Mouse (Mus musculus): ENCODE results near the gene Ttc7b.
A peak's percentile ranks its signal among the peaks of the same experiment; 100 is the strongest.

Gene Ttc7b

GRCm38 (mm10) chr12:100520077-100520793, 391 bp downstream of the Ttc7b start:
- DNase-seq (ENCODE audit: low spot score): peak; percentile 66

GRCm38 (mm10) chr12:100519684-100520076, 946 bp downstream of the Ttc7b start:
- DNase-seq (ENCODE audit: low spot score): peak; percentile 41

- DNase-seq (ENCODE audit: low spot score): no peak
These were observed 3.3 kb downstream of the Ttc7b start for GRCm38 (mm10) chr12:100517371-100517770.

DNA sequence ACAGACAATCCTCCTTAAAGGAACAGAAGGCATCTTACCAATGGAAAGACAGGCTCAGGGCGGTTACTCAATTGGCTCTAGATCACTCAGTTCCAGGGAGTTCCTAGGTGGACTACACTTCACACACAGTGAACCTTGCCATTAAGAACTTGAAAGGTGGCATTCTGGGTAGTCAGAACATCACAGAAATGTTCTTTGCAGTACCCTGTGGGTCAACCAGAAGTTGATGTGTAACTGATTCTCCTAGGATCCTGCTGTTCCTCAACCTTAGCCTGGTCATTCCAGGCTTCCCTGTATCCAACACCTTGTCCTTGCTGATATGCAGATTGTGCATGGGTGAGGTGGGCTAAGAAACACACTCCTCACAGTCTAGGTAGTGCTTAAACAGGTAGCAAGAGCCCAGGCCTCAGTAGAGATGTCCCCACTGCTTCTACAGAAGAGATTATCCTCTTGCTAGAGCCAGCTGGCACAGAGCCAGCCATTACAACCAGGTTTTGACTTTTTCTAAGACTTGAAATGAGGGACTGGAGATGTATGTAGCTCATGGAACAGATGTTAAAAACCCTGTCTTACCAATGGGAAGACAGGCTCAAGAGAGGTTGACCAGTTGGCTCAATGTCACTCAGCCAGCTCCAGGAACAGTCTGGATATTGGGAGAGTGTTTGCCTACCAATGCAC, 4.3 kb downstream of the Ttc7b start:
- DNase-seq (ENCODE audit: low spot score): no peak

- DNase-seq (ENCODE audit: low spot score): no peak
These were observed 5.1 kb downstream of the Ttc7b start for GRCm38 (mm10) chr12:100515493-100515892.

- no peak for DNase-seq (ENCODE audit: low spot score)
These were observed 6.0 kb downstream of the Ttc7b start for GRCm38 (mm10) chr12:100514611-100515010.

DNA sequence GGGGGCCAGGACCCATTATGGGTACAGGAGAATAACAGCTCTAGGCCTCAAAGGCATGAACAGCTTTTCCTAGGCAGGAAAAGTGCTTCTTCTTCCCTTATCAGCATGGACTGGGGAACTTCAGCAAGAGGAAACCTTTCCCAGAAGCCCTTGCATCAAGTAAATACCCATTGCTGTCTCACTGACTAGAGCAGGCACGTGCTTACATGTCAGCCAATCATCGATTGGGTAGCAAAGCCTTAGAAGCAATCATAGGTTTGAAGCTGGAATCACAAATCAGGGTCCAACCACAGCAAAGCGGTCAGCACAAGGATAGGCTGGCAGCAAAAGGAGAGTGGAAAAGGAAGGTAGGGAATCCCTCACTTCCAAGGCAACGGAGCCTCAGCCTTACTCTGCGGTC, 7.5 kb downstream of the Ttc7b start:
- DNase-seq (ENCODE audit: low spot score): no peak

DNA sequence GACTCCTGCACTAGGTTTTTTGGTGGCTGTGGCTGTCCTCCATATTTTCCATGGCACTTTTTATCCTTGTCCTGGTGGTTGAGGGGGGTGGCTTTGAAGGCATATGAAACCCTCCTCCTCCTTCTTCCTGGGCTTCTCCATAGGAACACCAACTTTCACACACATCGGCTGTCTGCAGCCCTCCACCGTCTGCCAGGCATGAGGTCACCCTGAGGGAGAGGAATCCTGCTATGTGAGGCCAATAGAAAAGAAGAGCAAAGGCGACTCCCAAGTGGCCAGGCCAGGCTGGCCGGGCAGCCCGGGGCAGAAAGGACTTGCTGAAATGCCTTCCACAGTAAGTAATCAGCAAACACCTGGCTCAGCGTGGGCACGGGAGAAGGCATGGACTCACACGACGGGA, 8.0 kb downstream of the Ttc7b start:
- no peak for DNase-seq (ENCODE audit: low spot score)

- DNase-seq (ENCODE audit: low spot score): no peak
These were observed 10.9 kb downstream of the Ttc7b start for GRCm38 (mm10) chr12:100509615-100510282.

- DNase-seq (ENCODE audit: low spot score): no peak
These were observed 12.0 kb downstream of the Ttc7b start for GRCm38 (mm10) chr12:100508668-100509067.

DNA sequence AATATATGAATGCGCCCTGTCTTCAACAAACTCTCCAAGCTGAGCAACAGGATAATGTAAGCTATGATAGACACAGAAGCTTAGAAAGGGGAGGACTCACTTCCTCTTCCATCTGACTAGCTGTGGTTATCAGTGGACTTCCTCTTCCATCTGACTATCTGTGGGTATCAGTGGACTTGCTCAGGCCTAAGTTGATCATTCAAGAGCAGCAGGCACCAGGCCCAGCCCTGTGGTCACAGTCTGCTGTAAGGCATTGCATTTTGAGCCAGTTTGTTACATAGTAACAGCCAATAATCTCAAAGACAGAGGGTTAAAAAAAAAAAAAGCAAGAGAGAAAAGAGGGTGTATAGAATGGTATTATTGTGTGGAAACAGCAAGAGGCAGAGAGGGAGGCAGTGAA, 15.1 kb downstream of the Ttc7b start:
- DNase-seq (ENCODE audit: low spot score): no peak

GRCm38 (mm10) chr12:100504585-100504984, 16.0 kb downstream of the Ttc7b start:
- no peak for DNase-seq (ENCODE audit: low spot score)

DNA sequence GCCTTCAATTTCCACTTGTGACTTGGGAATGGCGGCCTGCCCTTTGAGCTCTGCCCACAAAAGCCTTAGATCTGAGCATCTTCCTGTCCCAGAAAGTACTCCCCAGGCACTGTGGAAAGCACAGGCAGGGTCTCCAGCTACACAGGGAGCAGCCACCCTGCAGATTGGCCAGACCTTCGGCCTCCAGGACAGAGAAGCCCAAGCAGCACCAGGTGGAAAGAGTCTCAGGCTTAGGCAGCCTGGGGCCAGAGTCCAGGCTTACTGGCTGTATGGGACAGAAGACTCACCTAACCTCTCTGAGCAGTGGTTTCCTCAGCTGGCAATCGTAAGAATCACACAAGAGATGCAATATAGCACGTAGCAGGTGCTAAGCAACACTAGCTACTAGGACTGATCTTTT, 17.0 kb downstream of the Ttc7b start:
- no peak for DNase-seq (ENCODE audit: low spot score)

- DNase-seq (ENCODE audit: low spot score): no peak
These were observed 18.1 kb downstream of the Ttc7b start for GRCm38 (mm10) chr12:100502544-100502943.

GRCm38 (mm10) chr12:100501261-100501660, 19.4 kb downstream of the Ttc7b start:
- no peak for DNase-seq (ENCODE audit: low spot score)

DNA sequence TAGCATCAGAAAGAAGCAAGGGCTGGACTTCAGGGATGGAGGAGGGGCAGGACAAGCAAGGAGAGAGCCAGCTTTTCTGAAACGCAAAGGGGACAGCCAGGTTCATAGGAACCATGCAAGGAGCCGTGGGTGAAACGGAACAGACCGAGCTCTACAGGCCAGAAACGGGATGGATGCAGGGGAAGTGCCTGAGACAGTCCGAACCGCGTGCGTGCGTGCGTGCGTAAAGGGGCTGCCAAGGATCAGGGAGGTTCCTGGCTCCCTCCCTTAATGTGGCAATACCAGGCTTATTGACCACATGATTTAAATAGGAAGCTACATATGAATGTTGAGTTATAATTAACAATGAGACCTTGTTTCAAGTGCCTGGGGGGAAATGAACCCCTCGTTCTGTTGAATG, 21.2 kb downstream of the Ttc7b start:
- DNase-seq (ENCODE audit: low spot score): no peak

- DNase-seq (ENCODE audit: low spot score): no peak
These were observed 22.6 kb downstream of the Ttc7b start for GRCm38 (mm10) chr12:100498006-100498405.

DNA sequence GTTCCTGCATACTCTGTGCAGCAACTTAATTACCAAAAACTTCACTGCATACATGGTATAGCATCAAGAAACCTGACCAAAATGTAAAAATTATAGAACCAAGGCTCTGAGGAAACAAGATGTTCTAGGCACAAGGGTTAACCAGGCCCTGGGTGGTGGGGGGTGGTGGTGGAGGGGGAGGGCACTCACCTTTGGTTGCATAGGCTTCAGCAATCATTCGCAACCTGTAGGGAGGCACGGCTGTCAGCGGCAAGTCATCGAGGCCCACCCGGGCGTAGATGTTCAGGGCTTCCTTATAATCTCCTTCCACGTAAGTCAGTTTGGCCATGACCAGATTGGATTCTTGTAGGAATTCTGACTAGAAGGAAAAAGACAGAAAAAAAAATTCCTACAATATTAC, 25.5 kb downstream of the Ttc7b start:
- no peak for DNase-seq (ENCODE audit: low spot score)

- DNase-seq (ENCODE audit: low spot score): no peak
These were observed 27.4 kb downstream of the Ttc7b start for GRCm38 (mm10) chr12:100493211-100493610.

- DNase-seq (ENCODE audit: low spot score): no peak
These were observed 27.9 kb downstream of the Ttc7b start for GRCm38 (mm10) chr12:100492676-100493075.

GRCm38 (mm10) chr12:100491967-100492611, 28.5 kb downstream of the Ttc7b start:
- DNase-seq (ENCODE audit: low spot score): no peak

DNA sequence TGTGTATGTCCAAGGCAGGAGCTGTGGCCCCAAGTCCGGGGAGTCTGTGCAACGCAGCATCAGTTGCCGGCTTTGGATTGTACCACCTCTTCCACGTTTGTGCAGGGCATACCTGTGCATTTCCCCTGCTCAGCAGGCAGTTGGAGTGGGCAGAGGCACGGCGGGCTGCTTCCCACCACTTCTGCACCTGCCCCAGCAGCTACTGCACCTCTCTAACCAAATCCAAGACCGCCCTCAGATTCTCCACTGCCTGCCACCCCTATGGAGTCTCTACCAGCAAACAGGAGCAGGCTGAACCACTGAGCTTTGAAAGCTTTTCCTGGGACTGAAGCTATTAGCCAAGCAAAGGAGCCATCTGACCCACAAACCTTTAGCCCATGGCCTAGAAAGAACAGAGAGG, 30.8 kb downstream of the Ttc7b start:
- DNase-seq (ENCODE audit: low spot score): no peak

DNA sequence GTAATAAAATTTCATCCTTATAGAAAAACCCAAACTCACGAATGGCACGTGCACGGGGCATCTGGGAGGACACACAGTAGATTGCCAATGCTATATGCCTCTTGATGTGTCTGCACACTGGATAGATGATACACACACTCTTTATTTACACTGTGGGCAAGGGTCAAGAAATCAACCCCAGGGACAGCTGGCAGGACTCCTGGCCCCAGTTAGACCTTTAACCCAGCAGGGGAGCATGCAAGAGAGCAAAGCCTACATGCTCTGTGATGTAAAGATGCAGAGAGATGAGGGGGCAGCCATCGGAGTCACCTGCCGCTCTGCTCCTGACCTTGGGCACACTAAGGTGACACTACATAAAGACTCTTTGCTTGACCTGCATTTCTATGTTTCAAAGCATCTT, 32.3 kb downstream of the Ttc7b start:
- DNase-seq (ENCODE audit: low spot score): no peak

Data from embryo, embryonic 10 days (tissue).